Mouse (Mus musculus) brain, adult 2 months (tissue): ENCODE data around the gene Cgrrf1.

Experiments used
- DNase-seq: peaks from one replicate; pipeline ENCODE4 v3.0.0; 2011; ENCODE audit warnings: low read depth, low spot score

Gene Cgrrf1

GRCm38 (mm10) chr14:46885891-46886301 is 54.0 kb downstream of the Cgrrf1 start:
- peak; percentile 52 for DNase-seq

DNA sequence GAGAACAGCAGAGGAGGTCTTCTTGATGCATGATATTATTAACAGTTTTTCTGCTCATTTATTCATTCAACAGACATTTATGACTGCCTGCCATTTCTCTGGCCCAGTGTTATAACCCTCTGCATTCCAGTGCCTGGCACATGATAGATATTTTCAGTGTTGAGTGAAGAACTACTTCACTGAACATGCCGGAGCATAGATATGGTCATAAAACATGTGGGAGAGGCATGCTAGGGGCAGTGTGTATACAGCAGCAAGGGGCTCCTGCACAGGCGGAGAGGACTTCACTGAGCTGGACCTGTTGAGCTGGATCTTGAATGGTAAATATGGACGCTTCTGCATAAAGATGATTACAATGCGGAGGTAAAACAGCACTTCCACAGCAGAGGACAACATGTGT is 57.2 kb downstream of the Cgrrf1 start:
- DNase-seq: no peak

DNA sequence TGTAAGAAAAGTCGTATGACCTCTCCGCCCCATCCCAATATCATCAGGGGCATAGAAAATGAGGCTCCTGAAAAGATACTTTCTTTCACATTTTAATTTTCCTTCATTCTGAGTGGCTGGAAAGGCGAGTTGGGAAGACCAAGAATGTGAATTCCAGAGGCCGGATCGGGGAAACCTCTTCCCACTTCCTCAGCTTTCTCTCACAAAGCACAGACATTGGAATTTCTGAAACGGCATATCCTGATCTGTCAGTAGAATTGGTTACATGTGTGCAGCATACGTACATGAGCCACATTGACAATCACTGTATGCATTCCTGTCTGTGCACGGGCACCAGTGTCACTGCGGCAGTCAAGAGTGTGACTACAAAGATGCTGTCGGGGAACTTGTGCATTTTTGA is 62.0 kb downstream of the Cgrrf1 start:
- no peak for DNase-seq

GRCm38 (mm10) chr14:46897953-46898352 is 66.0 kb downstream of the Cgrrf1 start:
- no peak for DNase-seq

DNA sequence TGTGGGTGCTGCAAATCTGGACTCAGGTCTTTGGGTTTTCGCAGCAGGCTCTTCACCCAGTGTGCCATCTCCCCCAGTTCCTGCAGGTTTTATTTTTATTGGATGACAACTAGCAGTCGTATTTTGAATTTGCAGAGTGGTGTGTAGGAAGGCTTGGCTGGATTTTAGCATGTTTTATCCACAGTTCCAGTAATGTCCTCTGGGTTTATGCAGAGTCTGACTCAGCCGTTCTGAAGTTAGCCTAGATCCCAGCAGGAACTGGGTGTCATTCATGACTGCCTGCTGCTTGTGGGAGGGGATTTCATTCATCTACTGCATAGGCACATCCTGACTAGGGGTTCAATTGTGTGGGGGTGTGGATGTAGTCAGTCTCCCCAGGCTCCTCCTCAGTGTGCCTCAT is 66.7 kb downstream of the Cgrrf1 start:
- peak; percentile 91 for DNase-seq

DNA sequence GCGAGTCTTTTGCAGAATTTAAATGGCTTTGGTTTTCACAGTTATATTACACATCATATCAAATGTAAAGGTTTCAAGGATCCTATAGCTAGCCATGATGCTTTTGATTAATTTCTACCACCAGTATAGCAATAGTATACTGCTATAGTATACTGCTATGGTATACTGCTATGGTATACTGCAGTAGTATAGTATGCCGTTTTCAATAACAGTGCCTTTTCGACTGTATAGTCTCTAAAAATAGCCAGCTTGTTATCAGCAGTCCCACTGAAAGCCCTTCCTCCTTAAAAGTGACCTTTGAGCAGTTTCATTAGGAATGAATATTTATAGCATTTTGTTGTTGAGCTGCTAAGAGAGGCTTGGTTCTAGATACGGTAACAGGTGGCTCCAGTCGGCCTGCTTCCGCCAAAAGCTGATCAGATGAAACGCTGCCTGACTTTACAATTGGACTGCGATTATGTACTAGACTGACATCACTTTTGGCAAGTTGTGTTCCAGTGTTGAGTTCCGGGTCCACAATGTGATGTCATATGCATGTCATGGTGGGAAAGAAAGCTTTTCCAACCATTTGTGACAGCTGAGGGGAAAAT is 70.7 kb downstream of the Cgrrf1 start:
- no peak for DNase-seq
